Mouse (Mus musculus) kidney, adult 2 months (tissue): ENCODE results near the gene Snx14. TPM values are rescaled to one million over a fixed set of nuclear protein-coding genes. Genes with fewer than 3 reads are reported as not detected.
A peak's percentile ranks its signal among the peaks of the same experiment; 100 is the strongest.

Source experiments
- DNase-seq: peaks from one replicate; pipeline ENCODE4 v3.0.0; 2021
- H3K27ac ChIP-seq: fragments of 200-500 bp; 2 replicates; pipeline ENCODE4 v1.5.1; 2012; ENCODE audit warnings: low read depth, low read length, control low read depth, inconsistent platforms; ENCODE audit not compliant: insufficient read depth
- H3K27me3 ChIP-seq: fragments of 200-500 bp; replicated peaks from 2 replicates; pipeline ENCODE4 v1.6.1; 2012; ENCODE audit warnings: mild to moderate bottlenecking, moderate library complexity, low read length, inconsistent platforms; ENCODE audit not compliant: control insufficient read depth, insufficient read depth
- H3K36me3 ChIP-seq: fragments of 200-500 bp; 2 replicates; pipeline ENCODE4 v1.6.1; 2012; ENCODE audit warnings: mild to moderate bottlenecking, moderate library complexity, low read length, inconsistent platforms; ENCODE audit not compliant: control insufficient read depth, insufficient read depth
- H3K4me1 ChIP-seq: fragments of 200-500 bp; 2 replicates; pipeline ENCODE4 v1.6.1; 2011; ENCODE audit warnings: low read length; ENCODE audit not compliant: control insufficient read depth, insufficient read depth
- H3K4me3 ChIP-seq: fragments of 200-500 bp; 2 replicates; pipeline ENCODE4 v1.5.1; 2011; ENCODE audit warnings: mild to moderate bottlenecking, low read depth, low read length, control low read depth; ENCODE audit not compliant: insufficient read depth
- CTCF ChIP-seq: fragments of 200-500 bp; conservative IDR thresholded peaks from 2 replicates; pipeline ENCODE4 v1.5.1; 2011; ENCODE audit warnings: low read depth, mild to moderate bottlenecking, control low read depth, low read length, moderate library complexity, mixed read lengths; ENCODE audit not compliant: insufficient read depth, insufficient read length
- POLR2A ChIP-seq: fragments of 200-500 bp; IDR thresholded peaks from one replicate; pipeline ENCODE4 v1.6.1; 2011; ENCODE audit warnings: low read depth, low read length, control low read depth
- WGBS: fragments of 180-500 bp; shearing (Covaris S2); methylation state at CpG from one replicate; pipeline ENCODE4 v1.1.7; 2018; 5-methylcytosine and 5-hydroxymethylcytosine counted together
- polyA plus RNA-seq: library from polyadenylated mRNA; depleted of rRNA; stranded (reverse); fragments of >200 nt; gene quantifications from 2 replicates; pipeline ENCODE4 v1.2.3, GENCODE M21; 2012; rRNA removed

Gene Snx14
- polyA plus RNA-seq, 1 experiment = 15.8 TPM

- no peaks in the 10 kb centered on the region for H3K36me3 ChIP-seq
- H3K4me3 ChIP-seq = peak overlapping the region; percentile 18; the same call in 1 of the 2 replicates
- WGBS = 33% methylated on average over 5 of the region's 5 CpGs
- H3K4me1 ChIP-seq = peaks cover 6% of the 10 kb centered on the region; the same call in 1 of the 2 replicates
- TF ChIP-seq CTCF = no peak
- peak; percentile 82 for DNase-seq
- H3K27me3 ChIP-seq = no peaks in the 10 kb centered on the region
- H3K27ac ChIP-seq = peak overlapping the region; percentile 63; the same call in 1 of the 2 replicates
Measured at GRCm38 (mm10) chr9:88328666-88329065, 110.1 kb downstream of the Snx14 start.

GRCm38 (mm10) chr9:88326930-88327901 lies 111.5 kb downstream of the Snx14 start, which contains the start of gene Nt5e:
TSS of gene Nt5e (plus strand) at chr9:88327197.
- Histone ChIP-seq H3K27ac (peak within 1 kb of the TSS; percentile 24; the same call in 1 of the 2 replicates), H3K4me1 (peaks cover 6% of the 10 kb centered on the region; the same call in 1 of the 2 replicates), H3K27me3 (no peaks in the 10 kb centered on the region), H3K36me3 (no peaks in the 10 kb centered on the region), H3K4me3 (peak within 1 kb of the TSS; percentile 60)
- WGBS = 1% methylated on average over 66 of the region's 66 CpGs
- peak; percentile 91 for DNase-seq
- TF ChIP-seq POLR2A = peak; percentile 2
- TF ChIP-seq CTCF = no peak

Other genes starting within 250 kb of the Snx14 start
- 16.1 and 21.8 TPM in 2 replicates for gene Nt5e, start 111.8 kb downstream of the Snx14 start, polyA plus RNA-seq
- 0.41 and 0.75 TPM in 2 replicates for gene Gm20537, start 17.7 kb upstream of the Snx14 start, polyA plus RNA-seq
- 3.1 and 7.2 TPM in 2 replicates for gene Syncrip, start 43.6 kb upstream of the Snx14 start, polyA plus RNA-seq
- gene Zfp949, start 109.1 kb upstream of the Snx14 start, polyA plus RNA-seq = 3.4 and 4.4 TPM in 2 replicates
- not detected in 2 replicates for gene Trim43a, start 141.9 kb upstream of the Snx14 start, polyA plus RNA-seq